Mouse (Mus musculus): Measurements from ENCODE around the gene Tubb2a.

- TF ChIP-seq CTCF (conservative IDR thresholded peaks at IDR 0.05 in 1 of 2, IDR thresholded peaks at IDR 0.05 in 1 of 2; ENCODE audit: low read depth in 2 of 2, low read length in 2 of 2) (no peak), UBTF (IDR thresholded peaks at IDR 0.05; ENCODE audit: low read depth, low read length) (no peak), PAX5 (IDR thresholded peaks at IDR 0.05; ENCODE audit: low read length) (no peak), ZC3H11A (IDR thresholded peaks at IDR 0.05; ENCODE audit: low read depth, low read length) (no peak), POLR2A (IDR thresholded peaks at IDR 0.05; ENCODE audit: low read depth, low read length) (no peak), MAX (IDR thresholded peaks at IDR 0.05; ENCODE audit: low read length) (no peak), MYC (IDR thresholded peaks at IDR 0.05; ENCODE audit: low read depth, low read length) (no peak)
Observed at GRCm38 (mm10) chr13:34038901-34039341, 38.9 kb downstream of the Tubb2a start.
